Mouse (Mus musculus) midbrain, embryonic 14.5 days (tissue): ENCODE data around the gene Rora. TPM values are rescaled to one million over a fixed set of nuclear protein-coding genes. Genes with fewer than 3 reads are reported as not detected.

Experiments
- ATAC-seq: fragments of 200-750 bp; cut with Nextera tagmentation; 2 replicates; pipeline ENCODE4 v1.8.0; 2017; ENCODE audit warnings: moderate number of reproducible peaks, moderate library complexity; ENCODE audit not compliant: low FRiP score, low TSS enrichment
- DNase-seq: peaks from one replicate; pipeline ENCODE4 v3.0.0-alpha.2; 2015
- H3K27ac ChIP-seq: fragments of 300-500 bp; sonication (generic); replicated peaks from 2 replicates; pipeline ENCODE4 v1.5.1; 2014; ENCODE audit warnings: mild to moderate bottlenecking, low read depth, low read length, moderate library complexity
- H3K27me3 ChIP-seq: fragments of 300-500 bp; sonication (generic); 2 replicates; pipeline ENCODE4 v1.6.1; 2014; ENCODE audit warnings: low read length, control low read depth, mixed read lengths; ENCODE audit not compliant: control insufficient read depth, insufficient read depth
- H3K36me3 ChIP-seq: fragments of 300-500 bp; sonication (generic); 2 replicates; pipeline ENCODE4 v1.6.1; 2014; ENCODE audit warnings: low read length, control low read depth; ENCODE audit not compliant: control insufficient read depth, insufficient read depth
- H3K4me1 ChIP-seq: fragments of 300-500 bp; sonication (generic); 2 replicates; pipeline ENCODE4 v1.6.1; 2014; ENCODE audit warnings: mild to moderate bottlenecking, antibody characterized with exemption, low read length, control low read depth; ENCODE audit not compliant: control insufficient read depth, insufficient read depth
- H3K4me2 ChIP-seq: fragments of 300-500 bp; sonication (generic); 2 replicates; pipeline ENCODE4 v1.6.1; 2014; ENCODE audit warnings: mild to moderate bottlenecking, low read length, moderate library complexity
- H3K4me3 ChIP-seq: fragments of 300-500 bp; sonication (generic); replicated peaks from 2 replicates; pipeline ENCODE4 v1.5.1; 2014; ENCODE audit warnings: low read depth, low read length
- H3K9ac ChIP-seq: fragments of 300-500 bp; sonication (generic); replicated peaks from 2 replicates; pipeline ENCODE4 v1.6.1; 2014; ENCODE audit warnings: mild to moderate bottlenecking, low read length, moderate library complexity
- H3K9me3 ChIP-seq: fragments of 300-500 bp; sonication (generic); 2 replicates; pipeline ENCODE4 v1.6.1; 2016; ENCODE audit warnings: low read length, control low read depth, mixed read lengths; ENCODE audit not compliant: control insufficient read depth
- WGBS: fragments of 180-500 bp; shearing (Covaris S2); extraction: QIAGEN DNeasy Blood & Tissue Kit; methylation state at CpG from one replicate; pipeline ENCODE4 v1.1.7; 2014; 5-methylcytosine and 5-hydroxymethylcytosine counted together
- polyA plus RNA-seq: library from polyadenylated mRNA; unstranded; fragments of >200 nt; fragmentation: Nextera tagmentation; extraction: Ambion mirVana; gene quantifications from 2 replicates; pipeline ENCODE4 v1.2.1, GENCODE M21; 2014

Rora gene
- polyA plus RNA-seq, 1 experiment from 2014 or later, result 39.1 TPM

DNA sequence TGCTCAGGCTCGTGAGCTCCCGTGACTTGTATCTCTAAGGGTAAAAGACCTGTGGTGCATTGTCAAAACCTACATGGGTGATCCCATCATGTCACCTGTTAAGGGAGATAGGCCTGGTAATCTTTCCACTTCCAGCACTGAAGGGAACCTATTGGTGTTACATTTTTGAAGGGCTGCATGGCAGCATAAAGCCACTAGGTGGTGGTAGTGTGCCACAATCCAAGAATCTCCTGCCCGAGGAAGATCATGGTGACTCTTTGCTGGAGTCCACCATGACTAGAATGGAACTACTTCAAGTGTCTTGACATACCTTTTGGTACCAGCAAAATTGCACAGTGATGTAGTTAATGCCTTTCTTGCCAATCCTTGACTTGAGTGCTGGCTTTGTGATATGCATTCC is 704.2 kb downstream of the Rora start:
- Histone ChIP-seq H3K4me1 (peaks cover 10% of the 10 kb centered on the region; the same call in 1 of the 2 replicates), H3K9me3 (no peaks in the 10 kb centered on the region), H3K27me3 (no peaks in the 10 kb centered on the region), H3K27ac (no peak overlapping the region), H3K36me3 (no peaks in the 10 kb centered on the region), H3K4me2 (no peak overlapping the region), H3K4me3 (no peak overlapping the region), H3K9ac (no peak overlapping the region)
- DNase-seq (peak; percentile 83), ATAC-seq (no peak)
- 39% methylated on average over 3 of the region's 3 CpGs for WGBS

DNA sequence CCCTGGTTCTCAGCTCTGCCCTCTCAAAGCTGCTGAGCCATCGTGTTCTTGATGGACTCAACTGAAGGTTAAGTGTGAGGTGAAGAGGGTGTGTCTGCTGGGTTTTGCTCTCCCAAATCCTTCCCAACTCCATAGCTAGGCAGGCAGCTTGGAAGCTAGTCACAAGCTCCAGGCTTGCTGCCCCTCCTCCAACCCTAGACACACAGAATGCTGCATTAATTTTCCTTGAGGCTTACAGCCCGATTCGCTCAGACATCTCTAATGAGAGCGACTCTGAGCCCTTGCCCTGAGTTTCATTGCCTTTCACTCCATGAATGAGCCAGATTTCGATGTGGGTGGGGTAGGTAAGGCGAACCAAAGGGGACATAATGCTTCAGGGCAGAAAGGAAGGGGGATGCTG is 705.2 kb downstream of the Rora start:
- no peaks in the 10 kb centered on the region for H3K27me3 ChIP-seq
- peak overlapping the region; percentile 32; the same call in 1 of the 2 replicates for H3K27ac ChIP-seq
- no peaks in the 10 kb centered on the region for H3K9me3 ChIP-seq
- H3K9ac ChIP-seq, result no peak overlapping the region
- no peak overlapping the region for H3K4me3 ChIP-seq
- WGBS, result 49% methylated on average over 6 of the region's 6 CpGs
- ATAC-seq (no peak), DNase-seq (peak; percentile 68)
- H3K4me2 ChIP-seq, result no peak overlapping the region
- no peaks in the 10 kb centered on the region for H3K36me3 ChIP-seq
- H3K4me1 ChIP-seq, result peaks cover 10% of the 10 kb centered on the region; the same call in 1 of the 2 replicates

DNA sequence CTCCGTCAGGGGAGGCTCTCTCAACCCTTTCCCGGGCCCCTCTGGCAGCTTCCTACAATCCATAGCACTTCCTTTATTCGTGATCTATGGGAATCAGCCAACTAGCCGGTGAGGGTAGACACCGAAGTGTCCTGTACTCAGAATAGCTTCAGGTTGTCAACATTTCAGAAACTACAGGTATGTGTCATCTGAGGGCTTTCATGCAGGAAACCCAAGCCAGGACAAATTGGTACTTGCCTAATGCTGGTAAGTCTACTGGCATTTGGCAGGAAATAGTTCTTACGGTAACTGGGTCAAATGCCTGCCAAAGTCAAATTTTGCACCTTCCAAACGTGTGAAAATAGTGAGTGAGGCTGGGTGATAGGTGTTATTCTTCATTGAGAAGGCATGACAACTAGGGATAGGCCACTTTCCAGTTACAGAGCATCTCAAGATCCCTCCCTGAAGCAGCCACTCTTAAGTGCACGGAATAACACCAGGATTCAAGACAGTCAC is 708.4 kb downstream of the Rora start:
- H3K36me3 ChIP-seq, result no peaks in the 10 kb centered on the region
- DNase-seq, result no peak
- no peak for ATAC-seq
- H3K9ac ChIP-seq, result no peak overlapping the region
- no peak overlapping the region for H3K27ac ChIP-seq
- no peaks in the 10 kb centered on the region for H3K27me3 ChIP-seq
- H3K9me3 ChIP-seq, result no peaks in the 10 kb centered on the region
- H3K4me2 ChIP-seq, result no peak overlapping the region
- WGBS, result 91% methylated on average over 8 of the region's 8 CpGs
- H3K4me1 ChIP-seq, result peaks cover 10% of the 10 kb centered on the region; the same call in 1 of the 2 replicates
- H3K4me3 ChIP-seq, result no peak overlapping the region

DNA sequence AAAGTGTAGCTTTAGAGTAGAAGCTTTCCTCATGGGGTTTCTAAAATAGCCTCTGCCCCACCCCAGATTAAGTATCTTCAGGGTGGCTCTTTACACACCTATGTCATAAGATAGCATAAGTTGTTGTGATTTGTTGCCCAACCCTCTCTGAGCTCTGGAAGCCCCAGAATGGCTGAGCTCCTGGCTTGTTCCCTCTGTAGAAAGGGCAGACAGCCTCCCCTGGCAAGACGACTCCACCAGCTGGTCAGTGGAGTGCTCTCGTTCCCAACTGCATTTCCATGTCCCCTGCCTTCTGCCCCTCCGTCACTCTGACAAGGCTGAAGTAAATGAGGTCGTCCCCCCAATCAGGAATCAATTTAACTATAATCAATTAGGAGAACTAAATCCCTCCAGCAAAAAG is 709.2 kb downstream of the Rora start:
- Histone ChIP-seq H3K27ac (no peak overlapping the region), H3K9ac (no peak overlapping the region), H3K9me3 (no peaks in the 10 kb centered on the region), H3K36me3 (no peaks in the 10 kb centered on the region), H3K4me3 (no peak overlapping the region), H3K4me2 (no peak overlapping the region), H3K27me3 (no peaks in the 10 kb centered on the region), H3K4me1 (peaks cover 10% of the 10 kb centered on the region; the same call in 1 of the 2 replicates)
- ATAC-seq, result no peak
- DNase-seq, result no peak
- 58% methylated on average over 4 of the region's 4 CpGs for WGBS

DNA sequence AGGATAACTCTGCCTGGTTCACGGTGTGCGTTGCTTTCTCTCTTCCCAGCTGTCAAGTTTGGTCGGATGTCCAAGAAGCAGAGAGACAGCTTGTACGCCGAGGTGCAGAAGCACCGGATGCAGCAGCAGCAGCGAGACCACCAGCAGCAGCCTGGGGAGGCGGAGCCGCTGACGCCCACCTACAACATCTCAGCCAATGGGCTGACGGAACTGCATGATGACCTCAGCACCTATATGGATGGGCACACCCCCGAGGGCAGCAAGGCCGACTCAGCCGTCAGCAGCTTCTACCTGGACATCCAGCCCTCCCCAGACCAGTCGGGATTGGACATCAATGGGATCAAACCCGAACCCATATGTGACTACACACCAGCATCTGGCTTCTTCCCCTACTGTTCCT is 710.5 kb downstream of the Rora start:
- Histone ChIP-seq H3K4me3 (no peak overlapping the region), H3K4me2 (no peak overlapping the region)
- DNase-seq, result no peak

DNA sequence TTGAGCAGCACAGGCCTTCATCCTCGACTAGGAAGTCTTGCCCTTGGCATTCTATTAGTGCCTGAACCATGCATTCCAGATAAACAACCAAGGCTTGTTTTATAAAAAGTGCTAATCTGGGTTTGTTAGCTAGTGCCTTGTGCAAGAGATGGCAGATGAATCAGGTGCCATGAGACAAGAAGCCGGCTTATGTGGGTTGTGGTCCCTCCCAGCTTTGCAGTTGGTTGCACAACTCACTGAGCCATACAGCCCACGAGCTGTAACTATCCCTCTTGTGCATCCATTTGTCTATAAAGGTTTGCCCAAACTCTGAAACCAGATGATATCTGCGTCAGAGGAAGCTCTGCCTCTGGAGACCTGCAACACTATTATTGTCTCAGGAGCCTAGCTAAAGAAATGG is 713.5 kb downstream of the Rora start:
- no peaks in the 10 kb centered on the region for H3K9me3 ChIP-seq
- H3K4me2 ChIP-seq, result no peak overlapping the region
- H3K4me3 ChIP-seq, result no peak overlapping the region
- 70% methylated on average over 4 of the region's 4 CpGs for WGBS
- no peak overlapping the region for H3K27ac ChIP-seq
- no peak overlapping the region for H3K9ac ChIP-seq
- no peaks in the 10 kb centered on the region for H3K27me3 ChIP-seq
- no peaks in the 10 kb centered on the region for H3K36me3 ChIP-seq
- DNase-seq (no peak), ATAC-seq (no peak)
- H3K4me1 ChIP-seq, result no peaks in the 10 kb centered on the region

More for the DNA sequence above, 710.5 kb downstream of the Rora start:
- H3K9me3 ChIP-seq, result no peaks in the 10 kb centered on the region
- 52% methylated on average over 16 of the region's 16 CpGs for WGBS
- H3K4me1 ChIP-seq, result peaks cover 1% of the 10 kb centered on the region; the same call in 1 of the 2 replicates
- no peak overlapping the region for H3K9ac ChIP-seq
- ATAC-seq, result no peak
- H3K27me3 ChIP-seq, result no peaks in the 10 kb centered on the region
- H3K36me3 ChIP-seq, result no peaks in the 10 kb centered on the region
- H3K27ac ChIP-seq, result no peak overlapping the region

DNA sequence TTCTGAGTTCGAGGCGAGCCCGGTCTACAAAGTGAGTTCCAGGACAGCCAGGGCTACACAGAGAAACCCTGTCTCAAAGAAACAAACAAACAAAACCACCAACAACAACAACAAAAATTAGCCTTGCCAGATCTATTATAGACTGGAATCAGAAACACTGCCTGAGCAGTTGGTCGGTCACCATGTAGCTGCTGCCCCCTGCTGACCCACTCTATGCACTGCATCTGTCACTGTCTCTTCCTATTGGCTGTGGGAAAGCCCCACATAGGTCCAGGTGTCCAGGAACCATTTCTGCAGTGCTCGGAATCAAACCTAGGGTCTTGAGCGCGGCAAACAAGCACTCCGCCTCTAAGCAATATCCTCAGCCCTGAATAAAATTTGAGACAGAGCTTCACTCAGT is 714.5 kb downstream of the Rora start:
- Histone ChIP-seq H3K27ac (no peak overlapping the region), H3K36me3 (no peaks in the 10 kb centered on the region), H3K4me1 (peaks cover 7% of the 10 kb centered on the region; the same call in 1 of the 2 replicates), H3K9me3 (no peaks in the 10 kb centered on the region), H3K4me2 (no peak overlapping the region), H3K4me3 (no peak overlapping the region), H3K27me3 (no peaks in the 10 kb centered on the region), H3K9ac (no peak overlapping the region)
- ATAC-seq (no peak), DNase-seq (peak; percentile 71)
- WGBS, result 75% methylated on average over 8 of the region's 8 CpGs

DNA sequence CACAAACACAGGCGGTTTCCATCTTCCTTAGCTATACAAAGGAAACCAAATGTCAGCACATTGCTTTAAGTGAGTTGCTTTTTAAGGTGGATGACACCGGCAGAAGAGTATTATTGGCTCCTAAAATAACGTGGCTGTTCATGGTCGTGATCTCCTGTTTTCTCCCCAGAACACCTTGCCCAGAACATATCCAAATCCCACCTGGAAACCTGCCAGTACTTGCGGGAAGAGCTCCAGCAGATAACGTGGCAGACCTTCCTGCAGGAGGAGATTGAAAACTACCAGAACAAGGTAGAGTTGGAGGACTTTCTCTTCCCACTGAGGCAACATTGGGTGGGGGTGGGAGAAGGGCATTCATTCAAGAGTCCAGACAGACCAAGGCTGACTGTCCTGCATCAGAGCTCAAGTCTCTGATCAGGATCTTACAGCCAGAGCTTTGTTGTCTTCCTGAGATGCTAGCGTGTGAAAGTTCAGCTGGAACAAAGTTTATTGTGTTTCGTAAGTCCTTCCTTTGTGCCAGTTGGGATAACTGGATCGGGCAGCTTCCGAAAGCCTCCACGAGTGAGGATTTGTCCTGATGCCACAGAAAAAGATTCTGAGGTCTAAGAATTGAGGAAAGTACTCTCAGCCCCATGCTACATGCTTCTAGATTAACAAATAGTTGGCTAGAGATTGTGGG is 717.6 kb downstream of the Rora start:
- no peaks in the 10 kb centered on the region for H3K9me3 ChIP-seq
- peaks cover 7% of the 10 kb centered on the region; the same call in 1 of the 2 replicates for H3K4me1 ChIP-seq
- WGBS, result 75% methylated on average over 11 of the region's 11 CpGs
- no peak overlapping the region for H3K4me2 ChIP-seq
- H3K9ac ChIP-seq, result no peak overlapping the region
- no peak for ATAC-seq
- DNase-seq, result no peak
- H3K27me3 ChIP-seq, result no peaks in the 10 kb centered on the region
- H3K36me3 ChIP-seq, result 0 out of 2 replicates have a peak, but pooled peaks cover 2% of the 10 kb centered on the region
- no peak overlapping the region for H3K4me3 ChIP-seq
- no peak overlapping the region for H3K27ac ChIP-seq

DNA sequence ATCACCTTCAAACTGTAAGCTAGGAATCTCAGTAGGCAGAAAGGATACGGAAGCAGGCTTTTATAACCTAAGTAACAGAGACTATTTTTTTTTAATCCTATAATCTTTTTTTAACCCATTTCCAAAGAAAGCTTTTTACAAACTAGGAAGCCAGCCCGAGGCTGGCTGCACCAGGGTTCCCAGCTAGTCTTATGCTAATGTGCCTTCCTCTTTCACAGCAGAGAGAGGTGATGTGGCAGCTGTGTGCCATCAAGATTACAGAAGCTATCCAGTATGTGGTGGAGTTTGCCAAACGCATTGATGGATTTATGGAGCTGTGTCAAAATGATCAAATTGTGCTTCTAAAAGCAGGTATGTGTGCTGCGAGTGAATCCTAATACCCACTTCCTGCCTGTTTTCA is 719.3 kb downstream of the Rora start:
- Histone ChIP-seq H3K4me2 (no peak overlapping the region), H3K27me3 (no peaks in the 10 kb centered on the region), H3K4me3 (no peak overlapping the region), H3K36me3 (0 out of 2 replicates have a peak, but pooled peaks cover 11% of the 10 kb centered on the region), H3K9ac (no peak overlapping the region), H3K9me3 (no peaks in the 10 kb centered on the region), H3K4me1 (peaks cover 7% of the 10 kb centered on the region; the same call in 1 of the 2 replicates), H3K27ac (no peak overlapping the region)
- peak; percentile 55 for DNase-seq
- ATAC-seq, result no peak
- 20% methylated on average over 4 of the region's 4 CpGs for WGBS
